Mouse (Mus musculus) spleen, postnatal 36 days (tissue): ENCODE data around the gene Dnaja2.

Source experiments
- DNase-seq, 2 experiments: peaks; one replicate each; pipeline ENCODE4 v3.0.0; 2022; ENCODE audit warnings: low spot score in 2 of 2, mixed read lengths in 1 of 2

Dnaja2 gene

DNA sequence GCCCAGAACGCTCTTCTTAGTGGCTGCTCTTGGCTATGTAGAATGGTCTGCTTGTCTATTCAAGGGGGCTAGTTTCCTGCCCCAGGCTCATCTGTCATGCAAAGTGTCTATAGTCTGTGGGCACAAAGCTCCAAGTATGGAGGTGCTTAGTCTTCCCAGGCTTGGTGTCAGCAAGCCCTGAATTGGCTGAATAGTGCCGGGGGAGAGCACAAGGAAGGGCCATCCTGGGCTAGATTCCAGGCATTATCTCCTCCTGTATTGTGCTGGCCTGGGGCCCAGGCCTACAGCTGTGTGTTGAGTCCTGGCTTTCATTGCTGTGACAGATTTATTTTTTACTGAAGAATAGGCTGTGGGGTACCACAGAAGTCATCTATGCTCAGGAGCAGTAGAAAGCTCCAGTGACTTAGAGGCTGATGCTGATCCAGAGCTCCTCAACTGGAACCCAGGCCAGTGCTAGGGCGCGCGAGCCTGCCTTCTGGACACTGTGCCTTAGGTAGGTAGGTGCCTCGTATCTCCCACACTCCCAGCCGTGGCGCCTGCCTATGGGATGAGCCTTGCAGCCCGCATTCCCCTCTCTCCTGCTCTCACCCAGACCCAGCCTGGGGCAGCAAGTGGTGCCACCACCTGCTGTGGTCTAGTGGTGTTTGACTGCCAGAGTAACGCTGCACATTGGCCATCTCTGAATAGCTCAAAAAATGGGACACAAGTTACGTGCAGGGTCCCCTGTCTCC is 54.0 kb downstream of the Dnaja2 start:
- DNase-seq, result no peak

DNA sequence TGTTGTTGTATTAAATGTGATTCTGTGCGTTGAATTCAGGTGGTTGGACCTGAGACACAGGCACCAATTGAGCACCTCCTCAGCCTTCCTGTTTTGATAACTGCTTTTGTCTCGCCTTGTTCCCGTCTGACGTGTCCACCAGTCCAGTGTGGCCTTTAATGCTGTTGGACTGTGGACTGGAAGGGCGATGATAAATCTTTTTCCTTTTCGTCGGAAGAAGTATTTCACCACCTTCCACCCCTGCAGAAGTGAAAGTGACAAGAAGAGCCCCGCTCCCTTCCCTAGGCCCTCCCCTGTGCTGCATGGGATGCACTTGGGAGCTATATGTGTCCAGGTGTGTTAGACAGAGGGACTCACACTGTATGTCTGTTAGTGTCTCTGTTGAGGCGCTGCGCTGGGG is 54.7 kb downstream of the Dnaja2 start:
- no peak for DNase-seq

DNA sequence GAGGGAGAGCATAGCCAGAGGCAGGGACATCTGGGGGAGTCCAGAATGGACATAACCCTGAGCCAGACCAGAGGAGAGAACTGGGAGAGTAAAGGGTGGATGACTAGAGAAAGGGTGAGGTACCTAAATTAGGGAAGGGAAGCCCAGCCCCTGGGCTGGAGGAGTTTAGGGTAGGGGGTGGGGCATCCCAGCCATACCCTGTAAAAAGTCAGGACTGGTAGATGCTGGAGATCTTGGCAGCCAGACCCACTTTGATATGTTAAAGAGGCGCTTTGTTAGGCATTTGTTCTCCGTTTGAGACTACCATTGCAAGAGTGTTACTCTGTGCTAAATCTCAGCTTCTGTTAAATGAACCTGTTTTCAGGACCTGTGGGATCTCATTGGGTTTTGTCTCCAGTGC is 56.6 kb downstream of the Dnaja2 start:
- no peak for DNase-seq

DNA sequence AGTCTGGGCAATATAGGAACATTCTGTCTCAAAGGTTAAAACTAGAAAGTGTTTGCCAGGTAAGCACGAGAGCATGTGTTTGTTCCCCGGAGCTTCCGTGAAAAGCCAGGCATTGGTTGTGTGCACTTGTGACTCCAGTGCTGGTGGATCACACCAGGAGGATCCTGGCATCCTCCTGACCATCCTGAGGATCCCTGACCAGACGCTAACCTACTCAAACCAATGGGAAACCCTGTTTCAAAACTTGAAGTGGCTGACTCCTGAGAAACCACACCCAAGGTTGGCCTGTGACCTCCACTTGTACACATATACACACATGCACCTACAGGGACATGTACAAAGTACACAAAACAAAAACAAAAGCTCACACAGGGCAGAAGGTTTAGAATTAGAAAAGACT is 58.4 kb downstream of the Dnaja2 start:
- no peak for DNase-seq

DNA sequence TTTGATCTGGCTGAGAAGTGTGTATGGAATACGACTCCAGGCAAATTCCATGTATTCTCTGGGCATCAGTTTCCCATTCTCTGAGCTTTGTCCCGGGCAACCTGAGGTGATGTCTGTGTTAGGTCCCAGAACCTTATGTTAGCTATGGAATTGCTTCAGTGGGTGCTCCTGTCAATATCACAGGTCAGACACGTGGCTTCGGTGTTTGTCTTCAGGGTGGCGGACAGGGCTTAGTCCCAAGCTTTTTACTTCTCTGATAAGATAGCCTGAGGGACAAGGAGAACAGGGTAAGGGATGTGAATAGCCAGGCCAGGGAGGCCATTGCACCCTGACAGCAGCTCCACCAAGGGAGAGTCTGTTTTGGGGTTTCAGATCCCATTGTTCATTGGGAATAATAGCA is 59.0 kb downstream of the Dnaja2 start:
- no peak for DNase-seq

DNA sequence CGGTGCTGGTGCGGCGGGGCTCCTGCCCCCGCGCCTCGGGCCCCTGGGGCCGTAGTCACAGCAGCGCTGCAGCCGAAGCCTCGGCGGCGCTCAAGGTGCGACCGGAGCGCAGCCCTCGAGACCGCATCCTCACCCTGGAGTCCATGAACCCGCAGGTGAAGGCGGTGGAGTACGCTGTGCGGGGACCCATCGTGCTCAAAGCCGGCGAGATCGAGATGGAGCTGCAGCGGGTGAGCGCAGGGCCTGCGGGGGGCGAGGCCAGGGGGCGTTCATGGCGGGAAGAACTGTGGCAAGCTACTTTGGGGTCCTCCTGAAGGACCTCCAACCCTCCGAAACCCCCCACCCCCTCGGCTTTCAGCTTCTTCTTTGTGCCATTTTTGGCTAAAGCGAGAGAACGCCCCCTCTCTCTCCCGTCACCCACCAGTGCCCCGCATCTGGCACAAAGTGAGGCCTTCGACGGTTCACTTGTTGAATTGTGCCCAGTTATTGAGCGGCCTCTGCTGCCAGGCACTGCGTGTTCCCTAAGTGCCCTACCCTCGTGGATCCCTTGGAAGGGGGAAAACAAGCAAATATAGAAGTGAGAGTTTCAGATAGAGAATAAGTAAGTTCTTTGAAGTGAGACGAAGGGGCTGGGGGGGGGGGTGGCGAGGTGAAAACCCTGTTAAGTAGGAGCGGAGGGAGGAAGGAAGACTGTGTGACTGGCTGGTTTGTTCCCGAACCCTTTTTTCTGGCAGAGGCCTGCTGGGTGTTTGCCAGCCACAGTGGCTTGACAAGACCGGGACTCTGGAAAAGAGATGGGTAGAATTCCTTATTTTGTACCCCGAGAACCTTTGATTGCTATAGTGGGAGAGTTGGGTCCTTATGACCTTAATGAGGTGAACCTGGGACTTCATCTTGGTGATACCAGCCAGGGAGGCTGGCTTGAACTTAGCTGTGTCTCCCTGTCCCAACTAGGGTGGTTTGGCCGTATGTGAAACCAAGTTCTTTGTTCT is 61.9 kb downstream of the Dnaja2 start:
- no peak for DNase-seq

DNA sequence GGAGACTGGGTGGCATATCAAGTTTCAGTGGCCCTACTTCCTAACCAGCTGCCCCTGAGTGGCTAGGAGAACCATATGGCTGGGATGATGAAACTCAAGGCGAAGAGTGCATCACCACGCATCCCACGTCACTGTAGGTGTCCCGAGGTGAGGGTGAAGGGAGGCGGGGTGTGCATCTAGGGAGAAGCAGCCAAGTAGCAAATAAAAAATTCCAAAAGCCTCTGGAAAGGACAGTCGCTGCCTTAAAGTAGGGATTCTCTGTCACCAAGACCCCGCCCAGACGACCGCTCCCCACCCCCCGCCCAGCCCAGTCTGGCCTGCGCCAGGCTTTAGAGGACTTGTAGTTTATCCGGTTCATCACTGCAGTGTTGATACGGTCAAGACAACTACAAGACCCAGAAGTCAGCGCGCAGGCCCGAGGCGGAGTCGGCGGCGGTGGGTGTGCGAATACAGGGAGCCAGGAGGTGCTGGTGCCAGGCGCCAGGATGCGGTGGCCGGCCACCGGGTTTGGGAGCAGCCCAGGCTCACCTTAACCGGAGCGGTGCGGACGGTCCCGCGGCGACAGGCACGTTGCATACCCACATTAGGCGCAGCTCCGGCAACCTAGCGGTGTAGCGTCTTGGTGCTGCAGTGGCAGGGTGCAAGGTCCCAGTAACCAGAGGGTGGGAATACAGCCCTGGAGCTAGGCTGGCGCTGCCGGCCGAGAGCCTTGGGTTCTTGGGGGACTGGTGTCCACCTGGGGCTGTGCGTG is 62.8 kb downstream of the Dnaja2 start, which contains the start of gene Gpt2:
TSS of gene Gpt2 (plus strand) at position 452 of the 751 bp plus-strand sequence.
- DNase-seq, result peak; percentile 86 to 88

DNA sequence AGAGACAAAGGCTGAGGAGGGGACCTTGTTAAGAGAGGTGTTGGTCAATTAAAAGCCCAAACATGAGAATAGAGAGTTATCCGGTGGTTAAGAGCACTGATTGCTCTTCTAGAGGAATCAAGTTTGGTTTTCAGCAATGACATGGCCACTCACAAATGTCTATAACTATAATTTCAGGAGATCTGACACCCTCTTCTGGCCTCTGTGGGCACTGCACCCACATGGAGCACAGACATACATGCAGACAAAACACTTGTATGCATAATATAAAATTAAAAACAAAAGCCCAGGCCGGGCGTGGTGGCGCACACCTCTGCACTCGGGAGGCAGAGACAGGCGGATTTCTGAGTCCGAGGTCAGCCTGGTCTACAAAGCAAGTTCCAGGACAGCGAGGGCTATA is 65.6 kb downstream of the Dnaja2 start:
- no peak for DNase-seq

DNA sequence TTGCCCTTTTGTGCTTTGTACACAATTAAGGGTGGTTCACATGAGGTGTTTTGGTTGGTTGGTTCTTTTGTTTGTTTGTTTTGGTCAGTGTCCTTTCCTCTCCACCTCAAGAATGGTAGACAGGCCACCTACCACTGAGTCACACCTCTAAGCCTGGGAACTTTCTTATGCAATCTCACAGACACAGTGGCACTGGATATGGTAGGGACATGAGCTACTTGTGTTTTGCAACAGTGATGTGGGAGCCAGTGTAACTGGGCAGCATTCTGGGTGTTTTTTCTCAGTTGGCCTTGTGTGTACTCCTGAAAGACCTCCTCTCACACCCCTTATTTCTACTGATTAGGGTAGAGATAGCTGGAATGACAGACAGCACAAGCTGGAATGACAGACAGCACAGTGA is 66.5 kb downstream of the Dnaja2 start:
- DNase-seq, result no peak

DNA sequence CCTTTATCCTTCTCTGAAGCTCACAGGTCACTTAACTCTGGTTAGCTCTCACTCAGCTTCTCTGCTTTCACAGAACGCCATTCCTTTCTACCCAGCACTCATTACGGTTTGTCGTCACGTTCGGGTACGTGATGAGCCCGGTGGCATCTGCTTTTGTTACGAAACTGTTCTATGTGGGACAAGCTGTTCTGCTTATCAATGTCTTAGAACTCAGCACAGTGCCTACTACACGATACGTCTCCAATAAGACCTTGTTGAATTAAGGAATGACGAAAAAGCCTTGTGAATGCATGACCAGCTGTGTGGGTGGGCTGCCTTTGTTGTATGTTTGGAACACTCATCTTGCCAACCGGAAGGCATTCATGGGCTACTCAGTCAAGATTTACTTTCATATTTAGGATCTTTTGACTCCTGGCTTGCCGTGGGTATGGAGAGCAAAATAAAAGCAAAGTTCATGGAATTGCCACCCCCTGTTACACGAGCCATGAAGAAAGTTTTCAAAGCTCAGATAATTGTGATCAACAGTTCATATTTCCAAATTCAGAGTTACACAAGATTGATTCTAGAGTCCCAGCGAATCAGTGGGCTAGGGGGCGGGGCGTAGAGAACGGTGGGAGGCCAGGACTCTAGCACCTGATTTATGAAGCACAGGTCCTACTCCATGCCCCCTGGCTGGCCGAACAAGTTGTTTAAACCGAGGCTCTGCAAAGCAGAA is 67.1 kb downstream of the Dnaja2 start:
- DNase-seq, result no peak
